Mouse (Mus musculus): ENCODE measurements around the gene Taok2.

- TF ChIP-seq GATA1 (IDR thresholded peaks at IDR 0.05; ENCODE audit: low read length) (no peak), TAL1 (IDR thresholded peaks at IDR 0.05; ENCODE audit: low read length) (no peak)
Measured at GRCm38 (mm10) chr7:126822741-126823140, 61.8 kb downstream of the Taok2 start.

Data from erythroblast, embryonic 14.5 days (primary cell).